Mouse (Mus musculus): Measurements from ENCODE around the gene 4930558K02Rik.

- TF ChIP-seq POLR2A (IDR thresholded peaks at IDR 0.05; ENCODE audit: extremely low read depth, insufficient read depth, low read length) (no peak), CTCF (IDR thresholded peaks at IDR 0.05; ENCODE audit: low read depth, low read length) (no peak)
Measured at GRCm38 (mm10) chr1:161991846-161992245, 12.4 kb upstream of the 4930558K02Rik start.

All from liver, adult 2 months (tissue).